Mouse (Mus musculus): Measurements from ENCODE around the gene Nub1. TPM values are rescaled to one million over a fixed set of nuclear protein-coding genes. Genes with fewer than 3 reads are reported as not detected.

Nub1 gene
- polyA plus RNA-seq, 1 experiment from 2014 or later, result 34.3 TPM

DNA sequence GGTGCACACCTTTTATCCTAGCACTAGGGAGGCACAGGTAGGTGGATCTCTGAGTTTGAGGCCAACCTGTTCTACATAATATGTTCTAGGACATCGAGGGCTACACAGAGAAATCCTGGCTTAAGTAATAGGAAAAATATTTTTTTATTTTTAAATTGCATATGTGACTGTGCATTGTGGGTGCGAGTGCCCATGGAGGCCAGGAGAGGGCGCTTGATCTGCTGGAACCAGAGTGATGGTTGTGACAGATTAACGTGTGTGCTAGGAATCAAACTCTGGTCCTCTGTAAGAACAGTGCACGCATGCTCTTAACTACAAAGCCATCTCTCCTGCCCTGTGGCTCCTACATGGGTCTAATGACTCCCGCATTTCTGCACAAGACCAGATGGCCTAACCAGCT is 26.3 kb downstream of the Nub1 start:
- ATAC-seq (ENCODE audit: low FRiP score, low read depth), result no peak
- peaks cover 100% of the 10 kb centered on the region for H3K36me3 ChIP-seq
- H3K4me1 ChIP-seq, result no peaks in the 10 kb centered on the region
- WGBS, result 94% methylated on average over 6 of the region's 6 CpGs
- H3K4me2 ChIP-seq (replicated peaks), result no peak overlapping the region
- no peaks in the 10 kb centered on the region for H3K27me3 ChIP-seq
- no peak overlapping the region for H3K27ac ChIP-seq
- H3K9ac ChIP-seq, result no peak overlapping the region
- H3K4me3 ChIP-seq, result no peak overlapping the region
- H3K9me3 ChIP-seq, result peaks cover 7% of the 10 kb centered on the region

DNA sequence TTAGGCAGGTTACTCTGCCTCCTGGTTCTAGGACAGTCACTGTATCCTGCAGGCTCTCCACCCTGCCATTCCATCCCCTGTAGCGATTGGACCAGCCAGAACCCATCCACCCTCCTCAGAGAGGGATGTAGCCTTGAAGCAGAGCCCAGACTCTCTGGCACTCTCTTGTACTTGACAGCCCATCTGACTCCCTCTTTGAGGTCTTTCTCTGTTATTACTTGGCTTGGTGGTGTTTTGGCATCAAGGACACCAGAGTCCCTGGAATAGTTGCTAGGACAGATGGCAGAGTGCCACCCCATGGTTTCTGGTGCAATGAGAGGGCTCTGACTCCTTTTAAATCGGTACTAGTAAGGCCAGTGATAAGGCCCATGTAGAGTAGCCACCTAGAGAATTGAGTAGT is 27.9 kb downstream of the Nub1 start:
- no peak overlapping the region for H3K9ac ChIP-seq
- peaks cover 7% of the 10 kb centered on the region for H3K9me3 ChIP-seq
- peaks cover 99% of the 10 kb centered on the region for H3K36me3 ChIP-seq
- H3K4me1 ChIP-seq, result no peaks in the 10 kb centered on the region
- WGBS, result 75% methylated on average over 2 of the region's 2 CpGs
- H3K27ac ChIP-seq, result no peak overlapping the region
- no peak overlapping the region for H3K4me2 ChIP-seq (replicated peaks)
- no peak overlapping the region for H3K4me3 ChIP-seq
- no peak for ATAC-seq (ENCODE audit: low FRiP score, low read depth)
- no peaks in the 10 kb centered on the region for H3K27me3 ChIP-seq

DNA sequence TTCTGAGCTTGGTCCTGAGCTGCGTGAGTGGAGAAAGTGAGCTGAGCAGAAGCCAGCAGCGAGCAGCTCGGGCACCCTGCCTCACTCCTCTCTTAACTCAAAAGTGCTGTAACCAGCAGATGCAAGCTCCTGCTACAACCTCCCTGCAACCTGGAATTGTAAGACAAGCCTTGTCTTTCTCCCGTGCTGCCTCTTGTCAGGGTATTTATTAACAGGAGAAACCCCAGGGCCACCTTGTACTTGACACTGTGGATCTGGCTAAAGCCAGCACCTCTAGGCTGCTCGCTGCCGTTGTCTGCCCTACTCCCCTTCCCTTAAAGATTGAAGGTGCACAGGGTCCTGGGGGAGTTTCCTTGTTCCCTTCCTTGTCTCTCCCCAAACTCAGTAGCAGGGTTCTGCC is 28.7 kb downstream of the Nub1 start:
- H3K4me2 ChIP-seq (replicated peaks), result no peak overlapping the region
- 84% methylated on average over 6 of the region's 6 CpGs for WGBS
- H3K4me3 ChIP-seq, result no peak overlapping the region
- no peak overlapping the region for H3K27ac ChIP-seq
- no peak for ATAC-seq (ENCODE audit: low FRiP score, low read depth)
- H3K27me3 ChIP-seq, result no peaks in the 10 kb centered on the region
- no peaks in the 10 kb centered on the region for H3K4me1 ChIP-seq
- peaks cover 7% of the 10 kb centered on the region for H3K9me3 ChIP-seq
- H3K36me3 ChIP-seq, result peaks cover 99% of the 10 kb centered on the region
- H3K9ac ChIP-seq, result no peak overlapping the region

DNA sequence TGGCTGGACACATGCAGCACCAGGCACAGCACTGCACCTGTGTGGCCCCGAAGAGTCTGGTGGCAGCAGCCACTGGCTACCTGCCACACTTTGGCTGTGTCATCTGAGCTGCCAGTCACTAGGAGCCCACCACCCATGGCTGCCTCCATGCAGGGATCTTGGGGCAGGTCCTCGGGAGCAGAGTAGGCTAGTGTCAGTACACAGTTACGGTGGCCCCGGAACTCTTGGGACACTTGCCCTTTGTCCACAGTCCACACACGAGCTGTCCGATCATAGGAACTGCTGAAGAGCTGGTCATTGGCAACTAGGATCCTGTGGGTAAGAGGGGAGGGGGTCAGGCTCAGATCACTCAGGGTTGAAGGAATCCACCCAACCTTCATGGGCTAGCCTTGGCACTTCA is 32.7 kb downstream of the Nub1 start:
- Histone ChIP-seq H3K27ac (no peak overlapping the region), H3K4me2 (replicated peaks) (no peak overlapping the region), H3K36me3 (peaks cover 88% of the 10 kb centered on the region), H3K9me3 (no peaks in the 10 kb centered on the region), H3K9ac (no peak overlapping the region), H3K4me3 (no peak overlapping the region), H3K27me3 (no peaks in the 10 kb centered on the region), H3K4me1 (no peaks in the 10 kb centered on the region)
- 92% methylated on average over 6 of the region's 6 CpGs for WGBS
- ATAC-seq (ENCODE audit: low FRiP score, low read depth), result no peak

DNA sequence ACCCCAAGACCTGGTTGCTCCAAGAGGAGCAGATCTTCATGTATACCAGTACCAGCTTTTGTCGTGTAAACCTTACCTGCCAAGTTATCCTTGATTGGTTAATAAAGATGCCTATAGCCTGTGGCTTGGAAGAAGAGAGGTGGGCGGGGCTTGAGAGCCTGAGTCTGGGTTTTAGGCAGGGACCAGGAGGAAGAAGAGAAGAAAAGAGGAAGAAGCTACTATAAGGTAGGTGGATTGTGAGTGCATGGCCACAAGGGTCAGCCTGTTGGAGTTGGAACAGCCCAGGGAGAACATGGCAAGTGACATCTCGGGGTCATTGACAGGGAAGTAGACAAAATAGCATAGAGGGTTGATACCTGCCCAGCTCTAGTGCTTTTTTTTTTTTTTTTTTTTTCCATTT is 34.5 kb downstream of the Nub1 start:
- H3K27ac ChIP-seq, result no peak overlapping the region
- peaks cover 8% of the 10 kb centered on the region for H3K4me1 ChIP-seq
- no peak overlapping the region for H3K4me3 ChIP-seq
- ATAC-seq (ENCODE audit: low FRiP score, low read depth), result no peak
- 84% methylated on average over 3 of the region's 3 CpGs for WGBS
- no peak overlapping the region for H3K4me2 ChIP-seq (replicated peaks)
- no peak overlapping the region for H3K9ac ChIP-seq
- H3K36me3 ChIP-seq, result peaks cover 70% of the 10 kb centered on the region
- H3K9me3 ChIP-seq, result no peaks in the 10 kb centered on the region
- H3K27me3 ChIP-seq, result no peaks in the 10 kb centered on the region

DNA sequence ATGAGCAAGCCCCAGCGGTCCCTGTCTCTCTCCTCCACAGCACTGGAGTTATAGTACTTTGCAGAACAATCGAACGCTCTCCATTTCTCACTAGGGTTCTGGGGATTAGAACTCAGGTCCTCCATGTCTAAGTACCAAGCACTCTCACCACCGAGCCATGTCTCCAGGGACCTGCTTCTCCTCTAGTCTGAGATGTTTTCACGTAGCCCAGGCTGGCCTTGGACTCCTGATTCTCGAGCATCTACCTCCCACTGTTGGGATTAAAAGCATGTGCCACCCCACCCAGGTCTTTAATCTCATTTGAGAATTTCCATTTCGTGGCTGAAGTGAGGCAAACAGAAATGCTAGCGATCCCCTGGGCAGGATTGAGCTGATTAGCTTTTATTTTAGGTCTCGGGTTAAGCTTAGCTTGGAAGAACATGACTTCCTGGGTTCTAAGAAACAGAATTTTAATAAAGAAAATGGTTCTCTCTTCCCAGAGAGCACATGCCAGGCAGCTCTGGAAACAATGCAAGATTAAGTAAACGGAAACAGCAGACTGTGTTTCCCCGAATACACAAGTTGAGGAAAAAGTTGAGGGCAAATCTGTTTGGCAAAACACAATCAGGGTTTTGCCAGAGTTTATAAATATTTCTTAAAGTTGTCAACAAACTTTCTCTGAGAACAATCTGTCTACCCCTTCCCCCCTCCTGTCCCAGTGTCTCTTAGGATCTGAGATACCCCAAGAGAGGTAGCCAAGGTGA is 38.4 kb downstream of the Nub1 start:
- peak overlapping the region; percentile 73; the same call in 1 of the 2 replicates for H3K27ac ChIP-seq
- H3K9ac ChIP-seq, result no peak overlapping the region
- H3K36me3 ChIP-seq, result peaks cover 37% of the 10 kb centered on the region
- no peak overlapping the region for H3K4me3 ChIP-seq
- no peak overlapping the region for H3K4me2 ChIP-seq (replicated peaks)
- H3K27me3 ChIP-seq, result no peaks in the 10 kb centered on the region
- no peaks in the 10 kb centered on the region for H3K9me3 ChIP-seq
- no peak for ATAC-seq (ENCODE audit: low FRiP score, low read depth)
- H3K4me1 ChIP-seq, result peaks cover 32% of the 10 kb centered on the region
- WGBS, result 80% methylated on average over 11 of the region's 11 CpGs

DNA sequence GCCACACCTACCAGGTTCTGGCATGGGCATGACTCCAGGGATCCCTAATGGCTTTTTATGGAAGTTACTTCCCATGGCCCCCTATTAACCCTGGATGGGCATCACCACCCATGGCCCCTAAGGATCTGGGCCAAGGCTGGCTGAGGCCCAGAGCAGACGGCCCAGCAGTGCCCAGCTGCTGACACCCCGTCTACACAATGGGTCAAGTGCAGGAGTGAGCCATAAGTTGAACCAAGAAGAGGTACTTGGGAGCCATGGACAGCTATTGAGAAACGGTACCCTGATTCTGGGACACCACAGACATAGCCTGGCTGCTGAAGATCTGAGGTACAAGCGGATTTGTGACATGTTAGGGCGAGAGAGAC is 38.9 kb downstream of the Nub1 start:
- 88% methylated on average over 5 of the region's 5 CpGs for WGBS
- Histone ChIP-seq H3K4me1 (peaks cover 35% of the 10 kb centered on the region), H3K9me3 (no peaks in the 10 kb centered on the region), H3K27me3 (no peaks in the 10 kb centered on the region), H3K9ac (peak overlapping the region; percentile 57; the same call in 1 of the 2 replicates), H3K36me3 (peaks cover 32% of the 10 kb centered on the region), H3K4me3 (no peak overlapping the region), H3K27ac (peak overlapping the region; percentile 73), H3K4me2 (replicated peaks) (no peak overlapping the region)
- no peak for ATAC-seq (ENCODE audit: low FRiP score, low read depth)

DNA sequence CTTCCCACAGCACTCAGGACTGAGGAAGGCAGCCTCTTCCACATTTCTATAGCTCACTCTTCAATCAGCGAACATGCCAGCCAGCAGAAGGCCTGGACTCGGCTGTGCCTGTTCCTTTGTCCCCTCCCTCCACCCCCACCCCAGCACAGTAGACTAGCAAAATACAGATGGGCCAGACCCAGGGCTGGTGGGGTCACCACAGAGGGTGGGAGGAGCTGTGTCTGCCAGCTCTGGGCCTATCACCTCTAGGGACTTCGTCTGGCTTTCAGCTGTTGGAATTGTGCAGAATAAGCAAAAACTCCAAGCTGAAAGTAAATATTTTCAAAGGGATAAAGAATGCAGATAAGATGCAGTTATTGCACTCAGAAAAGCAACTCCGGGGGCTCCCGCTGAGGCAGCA is 39.5 kb downstream of the Nub1 start:
- WGBS, result 42% methylated on average over 5 of the region's 5 CpGs
- peak; percentile 35; the same call in 1 of the 2 replicates for ATAC-seq (ENCODE audit: low FRiP score, low read depth)
- Histone ChIP-seq H3K9ac (peak overlapping the region; percentile 57), H3K36me3 (peaks cover 26% of the 10 kb centered on the region), H3K27me3 (no peaks in the 10 kb centered on the region), H3K27ac (peak overlapping the region; percentile 73), H3K4me1 (peaks cover 40% of the 10 kb centered on the region), H3K4me2 (replicated peaks) (0 out of 2 replicates have a peak overlapping the region, but pooled peaks have one; percentile 9), H3K9me3 (no peaks in the 10 kb centered on the region), H3K4me3 (no peak overlapping the region)

DNA sequence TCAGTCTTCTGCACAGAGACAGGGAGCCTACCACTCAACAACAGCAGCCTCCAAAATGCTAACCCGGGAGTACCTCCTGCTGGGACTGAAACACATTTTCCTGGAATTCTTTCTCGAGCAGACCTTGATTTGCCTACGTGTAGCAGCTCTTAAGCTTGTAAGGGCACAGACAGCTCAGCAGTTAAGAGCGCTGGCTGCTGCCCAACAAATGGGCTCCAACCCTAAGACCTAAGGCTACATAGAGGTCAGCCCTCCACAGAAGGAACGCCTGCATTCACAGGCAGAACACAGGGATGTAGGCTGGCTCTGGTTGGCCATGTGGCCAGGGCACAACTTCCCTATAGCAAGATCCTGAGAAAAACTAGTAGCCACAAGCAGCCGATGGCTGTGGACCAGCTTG is 40.6 kb downstream of the Nub1 start:
- Histone ChIP-seq H3K9ac (no peak overlapping the region), H3K4me3 (no peak overlapping the region), H3K27me3 (no peaks in the 10 kb centered on the region), H3K4me1 (peaks cover 44% of the 10 kb centered on the region), H3K27ac (peak overlapping the region; percentile 33; the same call in 1 of the 2 replicates), H3K36me3 (peaks cover 21% of the 10 kb centered on the region), H3K4me2 (replicated peaks) (no peak overlapping the region), H3K9me3 (no peaks in the 10 kb centered on the region)
- ATAC-seq (ENCODE audit: low FRiP score, low read depth), result no peak
- WGBS, result 52% methylated on average over 6 of the region's 6 CpGs

DNA sequence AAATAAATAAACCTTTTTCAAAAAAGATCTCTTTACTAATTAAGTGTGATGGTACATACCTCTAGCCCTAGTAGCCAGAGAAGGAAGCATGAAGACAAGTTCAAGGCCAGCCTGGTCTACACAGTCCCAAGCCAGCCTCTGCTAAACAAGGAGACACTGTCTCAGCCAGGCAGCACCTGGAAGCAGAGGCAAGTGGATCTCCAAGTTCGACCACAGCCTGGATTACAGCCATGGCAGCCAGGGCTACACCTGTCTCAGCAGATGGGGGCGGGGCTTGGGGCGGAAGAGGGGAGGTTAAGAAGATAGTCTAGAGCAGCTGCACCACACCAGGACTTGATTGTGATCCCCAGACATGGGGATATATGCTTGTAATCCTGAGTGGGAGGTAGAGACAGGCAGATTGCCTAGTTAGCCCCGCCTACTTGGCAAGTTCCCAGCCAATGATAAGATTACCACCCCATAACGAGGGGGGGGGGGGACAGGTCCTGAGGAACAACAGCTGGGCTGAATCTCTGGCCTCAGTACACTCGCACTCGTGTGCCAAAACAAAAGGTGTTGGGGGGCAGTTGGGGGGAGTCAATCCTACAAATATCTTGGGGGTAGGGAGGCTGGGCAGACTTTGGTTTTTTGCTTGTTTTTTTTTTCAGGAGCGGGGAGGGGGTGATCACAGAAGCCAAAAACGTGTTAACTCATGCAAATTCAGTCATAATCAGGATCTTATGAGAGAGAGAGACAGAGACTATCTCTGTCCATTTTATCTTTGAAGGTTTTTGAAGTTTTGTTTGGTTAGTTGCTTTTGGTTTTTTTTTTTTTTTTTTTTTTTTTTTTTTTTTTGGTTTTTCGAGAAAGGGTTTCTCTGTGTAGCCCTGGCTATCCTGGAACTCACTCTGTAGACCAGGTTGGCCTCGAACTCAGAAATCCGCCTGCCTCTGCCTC is 41.8 kb downstream of the Nub1 start:
- Histone ChIP-seq H3K27ac (no peak overlapping the region), H3K36me3 (peaks cover 10% of the 10 kb centered on the region), H3K27me3 (no peaks in the 10 kb centered on the region), H3K9ac (no peak overlapping the region), H3K9me3 (no peaks in the 10 kb centered on the region), H3K4me1 (peaks cover 57% of the 10 kb centered on the region), H3K4me3 (no peak overlapping the region), H3K4me2 (replicated peaks) (no peak overlapping the region)
- ATAC-seq (ENCODE audit: low FRiP score, low read depth), result no peak
- WGBS, result 67% methylated on average over 12 of the region's 12 CpGs

DNA sequence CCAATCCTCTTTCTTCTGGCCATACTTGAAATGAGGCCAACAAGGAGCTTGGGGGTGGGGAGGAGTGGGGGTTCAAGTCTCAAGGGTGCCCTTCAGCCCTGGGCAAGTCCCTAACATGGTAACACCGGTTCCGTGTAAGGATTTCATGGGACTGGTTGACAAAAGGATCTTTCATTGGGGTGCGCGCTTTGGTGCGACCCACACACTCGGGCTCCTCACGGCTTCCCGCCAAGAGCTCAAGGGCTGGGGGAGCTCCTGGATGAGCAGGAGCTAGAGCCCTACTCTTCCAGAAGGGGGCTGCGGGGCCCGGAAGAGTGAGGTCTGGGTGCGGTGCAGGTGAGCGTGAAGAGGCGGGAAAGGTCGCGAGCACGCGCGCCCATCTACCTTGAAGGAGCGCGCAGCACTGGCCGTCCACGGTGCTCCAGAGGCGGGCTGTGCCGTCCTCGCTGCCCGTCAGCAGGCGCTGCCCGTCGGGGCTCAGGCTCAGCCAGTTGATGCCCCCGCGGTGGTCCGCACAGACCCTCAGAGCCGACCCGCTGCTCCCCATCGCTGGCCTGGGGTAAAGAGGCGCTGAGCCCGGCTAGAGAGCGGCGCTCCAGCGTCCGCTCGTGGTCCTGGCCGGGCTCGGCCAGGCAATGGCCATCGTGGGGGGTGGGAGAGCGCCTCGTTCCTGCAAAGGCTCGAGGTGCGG is 44.6 kb downstream of the Nub1 start:
- ATAC-seq (ENCODE audit: low FRiP score, low read depth), result peak; percentile 25
- peaks cover 4% of the 10 kb centered on the region; the same call in 1 of the 2 replicates for H3K36me3 ChIP-seq

DNA sequence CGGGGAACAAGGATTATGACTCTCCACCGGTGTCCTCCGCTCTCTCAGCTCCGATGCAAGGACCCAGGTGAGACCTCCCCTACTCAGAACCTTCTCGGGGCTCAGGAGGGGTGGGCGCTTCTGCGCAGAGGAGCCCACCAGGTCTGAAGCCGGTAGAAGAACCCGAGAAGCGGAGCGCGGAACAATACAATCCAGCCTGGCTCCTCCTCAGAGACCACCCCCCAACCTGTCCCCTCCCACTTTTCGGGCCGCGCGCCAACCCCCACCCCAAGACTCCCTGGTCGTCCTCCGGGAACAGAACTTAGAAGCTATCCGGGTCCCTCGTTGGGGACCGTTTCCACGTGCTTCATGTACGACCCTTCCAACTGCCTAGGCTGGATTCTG is 45.1 kb downstream of the Nub1 start, which contains the start of gene Wdr86:
TSS of gene Wdr86 (minus strand) at position 240 of the 384 bp plus-strand sequence.
- Histone ChIP-seq H3K4me3 (peak within 1 kb of the TSS; percentile 73), H3K27me3 (no peaks in the 10 kb centered on the region), H3K36me3 (peaks cover 2% of the 10 kb centered on the region; the same call in 1 of the 2 replicates), H3K9ac (peak within 1 kb of the TSS; percentile 84), H3K9me3 (no peaks in the 10 kb centered on the region), H3K4me2 (replicated peaks) (peak within 1 kb of the TSS; percentile 86), H3K27ac (peak within 1 kb of the TSS; percentile 79), H3K4me1 (peaks cover 58% of the 10 kb centered on the region)
- WGBS, result under 1% methylated on average over 23 of the region's 23 CpGs
- ATAC-seq (ENCODE audit: low FRiP score, low read depth), result peak; percentile 60

More for the DNA sequence above, 44.6 kb downstream of the Nub1 start:
- 2% methylated on average over 49 of the region's 49 CpGs for WGBS
- peak overlapping the region; percentile 73 for H3K4me3 ChIP-seq
- H3K27me3 ChIP-seq, result no peaks in the 10 kb centered on the region
- peaks cover 63% of the 10 kb centered on the region for H3K4me1 ChIP-seq
- H3K4me2 ChIP-seq (replicated peaks), result peak overlapping the region; percentile 86
- H3K27ac ChIP-seq, result peak overlapping the region; percentile 67
- H3K9ac ChIP-seq, result peak overlapping the region; percentile 84
- H3K9me3 ChIP-seq, result no peaks in the 10 kb centered on the region
